Mouse (Mus musculus) skeletal muscle tissue, adult 2 months (tissue): ENCODE results near the gene Atg16l1.
A peak's percentile ranks its signal among the peaks of the same experiment; 100 is the strongest.

Source experiments
- DNase-seq: peaks from one replicate; pipeline ENCODE4 v3.0.0-alpha.2; 2012; ENCODE audit warnings: low read depth, low spot score

Atg16l1 gene

DNA sequence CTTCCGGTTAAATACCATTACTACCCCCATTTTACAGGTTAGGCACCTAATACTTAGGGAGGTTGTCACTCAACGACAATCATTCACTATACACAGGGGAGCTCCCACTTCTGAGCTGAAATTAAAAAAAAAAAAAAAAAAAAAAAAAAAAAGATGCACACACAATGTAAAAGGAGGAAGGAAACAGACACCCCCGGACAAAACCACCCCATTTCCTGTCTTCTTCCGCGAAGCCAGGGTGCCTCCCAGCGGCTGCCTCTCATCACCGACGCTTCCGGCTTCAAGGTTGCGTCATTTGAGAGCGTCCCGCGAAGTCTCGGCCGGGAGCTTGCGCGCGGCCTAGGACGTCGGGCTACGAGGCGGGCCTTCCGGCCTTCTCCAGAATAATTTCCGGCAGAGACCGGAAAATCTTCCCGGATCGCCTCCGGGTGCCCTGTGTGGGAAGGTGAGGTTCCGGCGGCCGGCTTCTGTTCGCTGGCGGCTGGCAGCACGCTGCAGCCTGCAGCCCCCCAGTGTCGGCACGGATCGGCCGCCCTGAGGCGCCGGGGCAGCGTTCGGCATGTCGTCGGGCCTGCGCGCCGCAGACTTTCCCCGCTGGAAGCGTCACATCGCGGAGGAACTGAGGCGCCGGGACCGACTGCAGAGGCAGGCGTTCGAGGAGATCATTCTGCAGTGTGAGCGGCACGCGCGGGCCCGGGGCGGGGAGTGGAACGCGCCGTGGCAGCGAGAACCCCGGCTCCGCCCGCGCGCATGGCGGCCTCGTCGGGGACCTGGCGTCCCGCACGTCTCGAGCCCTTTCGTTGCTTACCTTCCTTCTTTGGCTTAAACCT, at the start of gene Atg16l1:
Gene Atg16l1 (plus strand): TSS at position 230 of the 830 bp plus-strand sequence.
- DNase-seq: peak; percentile 95

DNA sequence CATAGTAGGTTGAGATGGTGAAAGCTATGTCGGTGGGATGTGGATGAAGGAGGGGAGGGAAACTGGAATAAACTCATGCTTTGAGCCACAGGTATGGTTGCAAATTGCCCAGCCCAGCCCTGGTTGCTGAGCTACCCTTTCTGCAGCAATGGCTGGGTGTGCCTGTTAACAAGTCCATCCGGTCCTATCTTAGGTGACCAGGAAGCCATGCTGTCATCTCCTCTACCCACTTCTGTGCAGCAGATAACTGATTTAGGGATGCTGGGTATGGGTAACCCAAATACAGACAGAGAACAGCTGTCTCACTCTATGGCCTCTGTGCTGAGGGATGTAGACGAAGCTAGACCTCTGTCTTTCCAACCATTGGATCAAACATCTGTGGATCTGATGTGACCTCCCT, 49.3 kb upstream of the Atg16l1 start:
- no peak for DNase-seq

DNA sequence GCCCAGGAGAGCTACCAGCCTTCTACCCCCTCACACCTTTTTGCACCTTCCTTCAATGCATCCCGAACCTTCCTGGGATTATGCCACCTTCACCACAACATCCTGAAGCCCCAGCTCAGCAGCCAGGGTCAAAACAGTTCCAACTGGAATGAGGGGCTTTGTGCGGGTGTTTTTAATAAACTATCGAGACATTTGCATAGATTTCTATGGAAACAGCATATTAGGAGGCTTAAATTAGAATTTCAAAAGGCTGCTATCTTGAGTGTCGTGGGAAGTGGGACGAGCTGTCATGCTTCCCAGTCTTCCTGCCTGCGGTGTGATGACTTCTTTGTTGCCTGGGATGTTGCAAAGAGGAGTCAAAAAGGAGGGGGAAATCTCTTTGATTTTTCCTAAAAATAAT, 46.6 kb upstream of the Atg16l1 start:
- DNase-seq: no peak

DNA sequence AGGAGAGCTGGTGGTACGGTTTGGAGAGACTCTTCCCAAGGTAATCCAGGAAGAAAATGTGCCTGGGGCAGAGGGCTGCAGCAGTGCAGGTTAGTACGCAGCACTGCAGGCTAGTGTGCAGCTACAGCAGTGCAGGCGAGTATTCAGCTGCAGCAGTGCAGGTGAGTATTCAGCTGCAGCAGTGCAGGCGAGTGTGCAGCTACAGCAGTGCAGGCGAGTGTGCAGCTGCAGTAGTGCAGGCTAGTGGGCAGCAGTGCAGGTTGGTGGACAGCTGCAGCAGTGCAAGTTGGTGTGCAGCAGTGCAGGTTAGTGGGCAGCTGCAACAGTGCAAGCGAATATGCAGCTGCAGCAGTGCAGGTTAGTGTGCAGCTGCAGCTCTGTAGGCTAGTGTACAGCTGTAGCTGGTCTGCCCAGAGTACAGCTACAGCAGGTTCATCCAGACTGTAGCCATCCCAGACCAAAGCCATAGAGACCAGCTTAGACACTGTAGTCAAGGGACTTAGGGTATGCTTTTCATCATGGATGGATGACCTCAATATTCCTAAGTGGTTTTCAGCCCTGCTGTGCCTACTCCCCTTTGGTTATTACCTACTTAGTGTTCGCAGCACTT, 45.9 kb upstream of the Atg16l1 start:
- DNase-seq: no peak

DNA sequence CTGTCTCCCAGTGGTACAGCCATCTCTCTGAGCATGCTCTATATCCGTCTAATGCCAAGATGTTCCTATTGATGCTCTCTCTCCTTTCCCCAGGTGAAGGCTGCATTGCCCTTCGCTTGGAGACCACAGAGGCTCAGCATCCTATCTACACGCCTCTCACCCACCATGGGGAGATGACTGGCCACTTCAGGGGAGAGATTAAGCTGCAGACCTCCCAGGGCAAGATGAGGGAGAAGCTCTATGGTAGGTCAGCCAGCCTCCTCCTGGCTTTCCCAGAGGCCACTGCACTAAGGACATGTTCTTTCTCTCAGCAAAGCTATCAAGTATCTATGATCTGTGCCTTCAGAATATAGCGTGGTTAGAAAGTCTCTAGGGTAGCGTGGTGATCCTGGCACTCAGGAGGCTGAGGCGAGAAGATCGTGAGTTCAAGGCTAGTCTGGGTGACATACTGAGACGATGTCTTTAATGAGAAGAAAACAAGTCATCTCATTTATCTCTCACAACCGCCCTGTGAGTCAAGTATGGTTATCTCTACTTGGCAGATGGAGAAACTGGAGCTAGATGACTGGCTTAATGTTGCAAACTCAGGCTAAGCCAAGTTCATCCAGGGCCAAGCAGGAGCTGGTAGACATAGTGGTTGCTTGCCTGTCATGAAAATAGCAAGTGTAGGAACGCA, 43.6 kb upstream of the Atg16l1 start:
- peak; percentile 21 for DNase-seq

DNA sequence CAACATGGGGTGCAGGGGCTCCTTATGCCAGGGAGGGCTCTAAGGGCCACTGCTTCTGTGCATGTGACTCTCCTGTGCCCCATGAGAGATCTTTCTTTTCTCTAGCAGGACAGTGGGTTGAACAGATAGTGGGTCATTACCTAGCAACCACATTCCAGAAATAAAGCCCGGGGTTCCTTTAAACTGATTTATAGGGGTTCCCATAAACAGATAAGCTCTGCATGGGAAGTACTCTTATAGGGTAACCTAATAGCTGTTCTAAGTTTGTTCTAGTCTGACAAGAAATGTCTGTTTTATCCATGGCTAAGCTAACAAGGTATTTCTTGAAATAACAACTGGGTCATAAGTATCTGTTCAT, 43.1 kb upstream of the Atg16l1 start:
- DNase-seq: no peak

DNA sequence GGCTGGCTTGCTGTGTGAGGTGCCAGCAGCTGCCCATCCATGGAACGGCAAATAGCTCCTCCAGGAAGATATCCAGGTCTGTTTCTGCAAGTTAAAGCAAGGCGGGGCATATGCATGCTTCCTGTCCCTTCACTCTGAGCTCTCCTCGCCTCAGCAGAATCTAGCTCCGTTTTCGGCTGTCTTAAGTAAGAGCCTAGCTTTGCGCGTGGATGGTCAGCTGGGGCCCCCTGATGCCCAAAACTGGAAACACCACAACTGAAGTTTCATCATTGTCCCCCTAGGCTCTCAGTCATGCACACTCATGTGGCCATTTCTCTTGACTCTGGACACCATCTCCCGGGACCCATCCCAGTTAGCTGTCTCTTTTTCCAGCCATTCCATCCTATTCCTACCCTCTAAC, 34.3 kb upstream of the Atg16l1 start:
- peak; percentile 48 for DNase-seq

DNA sequence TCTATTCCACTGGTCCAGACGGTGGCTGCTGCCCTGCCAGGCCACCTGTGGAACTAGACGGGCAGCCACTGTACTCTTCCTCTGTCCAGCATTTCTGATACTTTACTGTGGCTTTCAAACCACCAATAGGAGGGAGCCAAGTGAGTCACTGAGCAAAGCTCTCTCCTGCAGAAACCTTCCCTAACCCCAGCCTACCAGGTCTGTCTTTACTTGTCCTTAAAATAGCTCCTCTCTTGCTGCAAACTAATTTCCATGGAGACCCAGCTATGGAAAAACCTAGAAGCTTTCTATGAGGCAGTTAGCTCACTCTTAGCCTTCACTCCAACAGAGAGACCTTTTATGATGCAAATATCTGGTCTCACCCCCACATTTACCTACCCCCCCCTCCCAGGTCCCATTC, 33.6 kb upstream of the Atg16l1 start:
- no peak for DNase-seq

DNA sequence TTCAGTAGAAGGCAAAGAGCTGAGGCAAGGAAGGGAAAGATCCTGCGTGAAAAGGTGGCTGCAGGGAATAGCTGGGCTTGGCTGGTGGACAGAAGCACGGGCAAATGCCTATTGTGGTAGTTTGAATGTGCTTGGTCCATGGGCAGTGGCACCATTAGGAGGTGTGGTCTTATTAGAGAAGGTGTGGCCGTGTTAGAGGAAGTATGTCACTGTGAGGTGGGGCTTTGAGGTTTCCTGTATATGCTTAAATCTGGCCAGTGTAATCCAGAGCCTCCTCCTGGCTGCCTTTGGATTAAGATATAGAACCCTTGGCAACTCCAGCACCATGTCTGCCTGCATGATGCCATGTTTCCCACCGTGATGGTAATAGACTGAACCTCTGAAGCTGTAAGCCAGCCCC, 32.3 kb upstream of the Atg16l1 start:
- no peak for DNase-seq

DNA sequence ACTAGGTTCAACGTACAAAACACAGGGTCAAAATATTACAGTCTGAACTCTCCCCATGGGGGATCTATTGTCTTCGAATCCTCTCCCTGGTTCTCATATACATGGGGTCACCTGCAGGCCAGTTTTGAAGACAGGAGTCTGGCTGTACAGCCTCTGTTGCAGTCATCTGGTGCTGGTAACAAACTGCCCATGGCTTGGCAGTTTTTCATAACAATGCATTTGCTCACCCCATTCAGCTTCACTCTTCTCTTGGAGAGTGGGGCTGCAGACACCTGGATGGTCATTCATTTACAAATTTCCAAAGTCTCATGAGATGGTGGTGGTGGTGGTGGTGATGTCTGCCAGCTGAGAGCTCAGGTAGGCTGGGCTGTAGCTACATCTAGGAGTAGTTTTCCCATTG, 26.6 kb upstream of the Atg16l1 start:
- no peak for DNase-seq

DNA sequence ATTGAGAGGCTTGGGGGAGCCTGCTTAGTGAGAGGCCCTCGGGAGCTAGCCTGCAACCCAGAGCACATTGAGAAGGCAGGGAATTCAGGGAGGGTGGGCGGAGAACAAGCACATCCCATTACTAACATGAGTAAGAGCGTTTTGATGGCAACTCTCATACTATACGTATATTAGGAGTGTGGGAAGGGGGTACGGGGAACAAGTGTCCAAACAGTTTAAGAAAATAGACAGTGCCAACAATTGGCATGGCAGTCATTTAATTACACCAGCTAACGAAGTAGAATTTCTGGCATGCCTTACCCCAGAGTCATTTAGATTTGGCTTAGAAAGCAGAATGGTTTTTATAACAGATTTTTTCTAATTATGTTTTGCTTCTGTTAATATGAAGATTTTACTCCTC, 25.8 kb upstream of the Atg16l1 start:
- no peak for DNase-seq

DNA sequence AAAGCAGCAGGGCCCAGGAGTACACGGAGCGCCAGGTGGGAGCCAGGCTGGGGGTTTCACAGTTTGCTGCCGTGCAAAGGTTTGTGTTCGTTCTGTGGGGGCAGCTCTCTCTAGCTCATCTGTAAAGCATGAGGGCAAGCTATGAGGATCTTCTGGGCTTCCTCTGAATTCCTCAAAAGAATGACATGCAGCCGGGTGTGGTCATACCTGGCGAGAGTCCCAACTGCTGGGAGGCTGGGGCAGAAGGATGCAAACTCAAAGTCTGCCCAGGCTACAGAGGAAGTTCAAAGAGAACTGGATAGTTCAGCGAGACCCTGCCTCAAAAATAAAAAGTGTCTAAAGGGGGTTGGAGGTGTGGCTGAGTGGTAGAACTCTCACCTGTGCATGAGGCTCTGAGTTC, 25.4 kb upstream of the Atg16l1 start:
- DNase-seq: no peak

DNA sequence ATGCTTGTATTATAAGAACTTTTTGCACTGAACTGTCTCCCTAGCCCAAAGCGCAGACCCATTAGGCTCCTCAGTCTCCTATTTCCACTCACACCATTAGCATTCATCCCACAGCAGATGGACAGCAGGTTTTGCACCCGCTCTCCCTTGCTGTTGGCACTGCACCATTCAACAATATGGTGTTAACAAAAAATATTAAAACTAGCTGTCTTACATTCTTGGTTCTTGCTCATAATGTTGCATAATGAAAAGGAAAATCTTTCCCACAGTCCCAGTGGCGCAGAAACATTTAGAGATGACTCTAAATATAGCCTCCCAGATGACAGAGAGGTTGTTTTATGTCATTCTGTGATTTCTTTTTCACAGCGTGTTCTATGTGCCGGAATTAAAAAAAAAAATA, 22.5 kb upstream of the Atg16l1 start:
- DNase-seq: no peak

DNA sequence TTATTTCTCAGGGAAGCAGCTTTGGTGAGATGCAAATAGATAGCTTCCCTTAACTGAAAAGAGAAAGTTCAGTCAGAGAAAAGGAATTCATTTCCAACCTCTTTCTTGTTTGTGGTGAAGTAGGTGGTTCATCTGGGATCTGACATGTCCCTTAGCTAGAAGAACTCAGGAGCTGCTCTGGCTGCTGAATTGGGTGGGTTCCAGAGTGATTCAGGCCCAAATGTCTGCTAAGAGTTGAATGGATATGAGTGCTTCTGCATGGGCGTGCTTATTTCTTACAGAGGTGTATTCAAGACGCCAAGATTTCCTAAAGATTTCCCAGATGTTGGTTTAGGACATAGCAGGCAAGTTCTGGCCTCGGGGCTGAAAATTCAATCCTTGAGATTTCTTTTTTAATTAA, 21.5 kb upstream of the Atg16l1 start:
- no peak for DNase-seq

DNA sequence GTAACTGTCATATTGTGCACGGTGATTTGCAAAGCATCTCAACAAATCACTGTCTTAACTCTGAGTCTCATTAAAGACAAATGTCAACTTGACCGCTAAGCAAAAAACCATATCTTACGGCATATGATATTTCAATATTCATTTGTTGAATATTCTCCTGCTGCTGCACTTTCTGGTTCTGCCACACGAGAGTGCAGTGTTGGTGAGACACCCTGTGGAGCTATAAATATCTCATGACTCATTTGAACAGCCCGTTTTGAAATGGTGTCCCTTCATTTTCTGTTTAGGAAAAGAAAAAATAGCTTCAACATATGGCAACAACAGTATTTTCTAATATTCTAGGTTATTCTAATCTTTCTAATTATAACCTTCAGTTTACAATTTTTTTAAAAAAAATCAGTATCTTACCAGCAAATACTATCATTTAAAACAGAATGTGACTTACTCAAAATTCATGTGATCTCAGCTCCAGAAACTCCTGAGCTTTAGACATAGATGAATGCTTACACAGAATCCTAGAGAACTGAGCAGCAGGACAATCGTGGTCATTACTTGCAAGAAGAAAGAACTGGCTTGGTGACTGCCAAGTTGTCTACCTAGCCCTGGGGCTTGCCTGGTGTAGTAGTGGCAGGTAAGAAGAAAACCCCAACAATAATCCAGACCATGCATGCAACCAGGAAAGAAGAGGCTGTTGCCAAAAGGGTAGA, 14.9 kb upstream of the Atg16l1 start:
- DNase-seq: peak; percentile 50

DNA sequence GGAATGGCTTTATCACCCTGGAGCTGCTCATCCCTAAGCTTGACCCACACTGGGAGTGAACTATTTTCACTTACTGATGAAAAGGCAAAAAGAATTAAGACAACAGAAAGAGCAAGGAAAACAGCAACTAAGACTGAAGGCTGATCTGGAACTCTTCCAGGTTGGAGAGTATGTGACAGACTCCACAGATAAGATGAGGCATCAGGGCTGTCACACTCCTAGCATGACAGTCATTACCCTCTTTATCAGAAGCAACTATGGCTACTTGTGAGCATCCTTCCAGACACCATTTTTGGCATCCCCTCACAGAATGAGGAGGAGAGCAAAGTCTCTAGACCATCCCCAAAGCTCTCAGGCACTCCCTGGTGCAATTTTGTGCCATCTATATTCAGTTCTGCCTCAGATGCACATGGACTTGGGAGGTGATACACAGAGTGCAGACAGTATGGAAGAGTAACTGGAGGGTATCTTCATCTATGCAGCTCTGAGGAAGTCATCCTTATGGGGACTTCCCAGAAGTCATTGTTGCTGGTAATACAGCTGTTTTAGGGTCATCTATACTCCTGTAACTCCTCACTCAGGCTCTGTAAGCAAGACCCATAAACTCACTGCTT, 6.2 kb upstream of the Atg16l1 start:
- no peak for DNase-seq

DNA sequence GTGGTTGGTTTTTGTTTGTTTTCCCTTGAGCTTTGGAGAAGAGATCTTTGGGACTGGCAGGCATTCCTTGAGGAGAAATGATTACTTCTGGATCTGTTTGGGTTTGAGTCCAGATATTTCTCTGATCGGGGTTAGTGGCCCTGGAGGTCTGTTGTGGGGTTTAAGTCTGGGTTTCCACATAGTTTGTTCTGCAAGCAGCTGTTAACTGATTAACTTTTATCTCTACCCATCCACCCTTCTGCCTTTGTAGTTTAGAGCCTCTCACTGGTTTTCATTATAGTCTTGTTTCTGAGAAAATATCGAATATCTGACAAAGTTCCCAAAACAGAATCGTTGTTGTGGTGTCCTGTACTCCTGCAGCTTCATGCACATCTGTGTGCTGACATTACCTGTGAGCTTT, 8.2 kb downstream of the Atg16l1 start:
- DNase-seq: no peak

DNA sequence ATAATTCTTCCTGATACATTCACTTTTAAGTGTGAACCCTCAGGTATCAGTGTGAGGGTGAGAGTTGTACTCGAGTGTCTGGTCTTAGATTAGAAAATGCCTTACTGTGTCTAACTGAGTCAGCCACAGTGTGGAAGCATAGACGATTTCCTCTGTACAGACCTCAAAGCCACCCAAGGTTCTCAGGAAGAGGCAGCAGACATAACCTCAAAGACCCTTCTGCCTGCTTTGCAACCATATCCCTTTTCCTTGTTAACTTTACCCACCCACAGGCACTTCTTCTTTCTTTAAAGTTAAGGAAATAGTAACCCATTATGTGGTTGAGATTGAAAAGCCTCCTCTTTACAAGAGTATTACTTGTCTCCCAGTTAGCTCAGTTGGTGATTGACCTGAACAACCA, 10.1 kb downstream of the Atg16l1 start:
- DNase-seq: no peak

DNA sequence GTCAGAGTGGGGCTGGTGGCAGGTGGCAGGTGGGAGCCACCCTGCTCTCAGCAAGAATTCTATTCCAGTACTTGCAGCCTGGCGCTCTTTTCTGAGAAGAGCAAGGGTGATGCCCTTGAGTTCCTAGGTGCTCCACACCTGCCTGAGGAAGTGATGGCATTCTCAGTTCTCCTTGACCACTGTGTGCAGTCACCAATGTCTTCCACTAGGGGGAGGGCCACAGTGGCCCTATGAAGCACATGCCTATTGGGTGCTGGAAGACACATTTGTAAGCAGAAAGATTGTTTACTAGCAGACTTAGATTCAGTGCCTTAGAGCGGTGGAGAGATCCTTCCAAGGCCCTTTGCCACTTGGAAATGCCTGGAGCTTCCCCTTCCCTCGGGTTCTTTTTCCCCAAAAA, 10.6 kb downstream of the Atg16l1 start:
- DNase-seq: no peak

DNA sequence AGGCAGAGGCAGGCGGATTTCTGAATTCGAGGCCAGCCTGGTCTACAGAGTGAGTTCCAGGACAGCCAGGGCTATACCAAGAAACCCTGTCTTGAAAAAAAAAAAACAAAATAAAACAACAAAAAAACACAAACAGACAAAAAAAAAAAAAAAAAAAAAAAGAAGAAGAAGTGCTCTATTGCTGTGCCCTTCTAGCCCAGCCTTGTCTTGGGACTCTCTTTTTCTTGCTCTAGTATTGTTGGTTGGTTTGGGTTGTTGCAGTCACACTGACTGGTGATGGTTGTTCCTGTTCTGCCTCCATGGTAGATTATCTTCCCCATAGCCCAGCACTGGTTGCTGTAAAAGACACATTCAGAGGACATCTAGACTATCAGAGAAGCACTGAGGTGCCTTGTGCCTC, 13.6 kb downstream of the Atg16l1 start:
- DNase-seq: no peak

DNA sequence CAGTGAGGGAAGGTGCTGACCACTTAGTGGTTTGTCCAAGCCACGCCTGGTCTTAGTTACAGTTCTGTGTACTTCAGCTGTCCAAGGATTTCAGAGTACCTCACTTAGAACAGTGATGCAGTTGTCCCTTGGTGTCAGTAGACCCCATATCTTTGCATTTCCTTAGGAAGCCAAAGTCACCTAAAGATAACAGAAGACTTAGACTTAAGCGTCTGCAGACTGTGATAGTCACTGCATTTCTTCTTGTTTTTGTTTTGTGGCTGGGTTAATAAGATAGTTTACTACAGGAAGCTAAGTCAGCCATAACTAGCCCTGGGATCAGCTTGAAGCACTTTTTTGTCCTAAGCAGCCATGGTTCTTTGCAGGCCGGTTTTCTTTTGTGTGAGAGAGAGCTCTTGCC, 14.8 kb downstream of the Atg16l1 start:
- no peak for DNase-seq

DNA sequence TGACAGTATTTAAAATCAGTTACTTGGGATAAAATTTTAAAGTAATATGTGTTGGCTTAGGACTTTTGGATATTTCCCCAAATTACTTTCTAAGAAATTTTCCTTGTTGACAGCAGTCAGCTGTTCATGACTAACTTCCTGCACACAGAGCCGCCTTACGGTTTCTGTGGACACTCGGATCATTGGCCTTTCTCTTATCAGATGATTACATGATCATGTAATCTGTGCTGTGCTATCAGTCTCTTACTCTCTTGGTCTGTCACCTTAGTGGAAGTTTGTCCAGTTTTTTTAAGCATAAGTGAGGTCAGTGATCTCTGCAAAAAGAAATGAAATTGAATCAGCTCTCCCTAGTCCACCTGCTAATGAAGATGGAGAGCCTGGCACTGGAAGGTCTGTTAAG, 16.1 kb downstream of the Atg16l1 start:
- no peak for DNase-seq
